Comparison of ENCODE assay signal across 9 mouse cellular contexts in the genomic region with DNA sequence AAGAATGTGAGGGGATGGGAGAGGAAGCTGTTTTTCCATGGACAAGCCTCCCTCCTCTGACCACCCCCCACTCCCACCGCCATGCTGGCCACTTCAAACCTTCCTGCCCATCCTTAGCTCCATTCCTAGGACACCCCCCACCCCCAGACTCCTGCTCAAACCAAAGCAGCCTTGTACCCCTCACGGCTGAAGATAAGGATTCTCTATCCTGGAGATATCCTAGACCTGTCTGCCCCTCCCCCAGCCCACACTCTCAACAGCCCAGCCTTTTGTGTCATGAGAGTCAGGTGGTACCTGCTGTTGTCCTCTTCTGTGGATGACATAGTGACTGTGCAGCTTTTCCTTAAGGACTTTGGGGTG. TPM values are rescaled to one million over a fixed set of nuclear protein-coding genes. Genes with fewer than 3 reads are reported as not detected.
DNase-seq lines count a peak whose midpoint lies in the region; ATAC-seq lines count a peak whose summit lies in the region.
"Had no signal": no experiment of that assay in that cellular context is flagged by ENCODE, and none has a peak within 500 bp of the region (broad histone marks: within the 10 kb centered on the region; RNA-seq: fewer than 3 reads in every experiment).

No protein-coding gene starts in this region.

- no peak overlapping the region; the same call in 1 of the 2 replicates for H3K27ac ChIP-seq in kidney, embryonic 16.5 days (ENCODE audit: low read length)
- H3K27ac ChIP-seq in forebrain, embryonic 16.5 days (ENCODE audit: low read length): peak overlapping the region; percentile 85
- H3K27ac ChIP-seq in midbrain, embryonic 15.5 days: peak overlapping the region; percentile 80
- H3K27ac ChIP-seq: liver, embryonic 14.5 days had no signal

- no peaks in the 10 kb centered on the region for H3K9me3 ChIP-seq in kidney, embryonic 16.5 days (ENCODE audit: low read length)
- H3K9me3 ChIP-seq in forebrain, embryonic 16.5 days (ENCODE audit: control insufficient read depth, low read length): no peaks in the 10 kb centered on the region
- H3K9me3 ChIP-seq in midbrain, embryonic 15.5 days: no peaks in the 10 kb centered on the region

- H3K27me3 ChIP-seq in kidney, embryonic 16.5 days (ENCODE audit: insufficient read depth, low read length): no peaks in the 10 kb centered on the region
- no peaks in the 10 kb centered on the region for H3K27me3 ChIP-seq in forebrain, embryonic 16.5 days (replicated peaks; ENCODE audit: control insufficient read depth, insufficient read depth, low read length)
- H3K27me3 ChIP-seq in midbrain, embryonic 15.5 days (replicated peaks): no peaks in the 10 kb centered on the region

- peaks cover 24% of the 10 kb centered on the region for H3K4me1 ChIP-seq in kidney, embryonic 16.5 days (ENCODE audit: insufficient read depth, low read length)
- peaks cover 26% of the 10 kb centered on the region for H3K4me1 ChIP-seq in forebrain, embryonic 16.5 days (replicated peaks; ENCODE audit: control insufficient read depth, insufficient read depth, low read length)
- peaks cover 34% of the 10 kb centered on the region for H3K4me1 ChIP-seq in midbrain, embryonic 15.5 days

- ATAC-seq in cerebellum, adult (ENCODE audit: insufficient number of reproducible peaks, low FRiP score, low TSS enrichment): no peak
- ATAC-seq in kidney, embryonic 16.5 days (ENCODE audit: low FRiP score, low TSS enrichment): no peak
- ATAC-seq in forebrain, embryonic 16.5 days: no peak
- no peak for ATAC-seq in midbrain, embryonic 15.5 days (replicated peaks)

- 0 out of 2 replicates have a peak overlapping the region, but pooled peaks have one; percentile 59 for H3K9ac ChIP-seq in kidney, embryonic 16.5 days (replicated peaks; ENCODE audit: low read length)
- H3K9ac ChIP-seq in forebrain, embryonic 16.5 days (replicated peaks; ENCODE audit: low read depth, low read length): peak overlapping the region; percentile 37; the same call in 1 of the 2 replicates
- H3K9ac ChIP-seq in midbrain, embryonic 15.5 days: no peak overlapping the region
- H3K9ac ChIP-seq: liver, embryonic 14.5 days had no signal

- H3K4me3 ChIP-seq in kidney, embryonic 16.5 days (ENCODE audit: low read length): no peak overlapping the region
- H3K4me3 ChIP-seq in forebrain, embryonic 16.5 days (replicated peaks; ENCODE audit: low read length): no peak overlapping the region
- H3K4me3 ChIP-seq in midbrain, embryonic 15.5 days: no peak overlapping the region

- DNase-seq in cerebellum, adult 18-20 months: peak; percentile 51 to 53
- no peak for DNase-seq in kidney, adult 8-10 months
- DNase-seq in embryo, embryonic 11 days: no peak
- DNase-seq in thymus, adult 18-20 months: no peak

- 34% methylated on average over 2 of the region's 2 CpGs for WGBS in kidney, embryonic 16.5 days
- 49% methylated on average over 2 of the region's 2 CpGs for WGBS in forebrain, embryonic 16.5 days
- 25% methylated on average over 2 of the region's 2 CpGs for WGBS in midbrain, embryonic 15.5 days

- no peak overlapping the region for H3K4me2 ChIP-seq in kidney, embryonic 16.5 days (replicated peaks; ENCODE audit: low read depth, low read length)
- H3K4me2 ChIP-seq in forebrain, embryonic 16.5 days (ENCODE audit: low read length): no peak overlapping the region
- peak overlapping the region; percentile 1; the same call in 1 of the 2 replicates for H3K4me2 ChIP-seq in midbrain, embryonic 15.5 days

- peaks cover 5% of the 10 kb centered on the region for H3K36me3 ChIP-seq in kidney, embryonic 16.5 days (ENCODE audit: insufficient read depth, low read length)
- no peaks in the 10 kb centered on the region for H3K36me3 ChIP-seq in forebrain, embryonic 16.5 days (ENCODE audit: control insufficient read depth, insufficient read depth)
- no peaks in the 10 kb centered on the region for H3K36me3 ChIP-seq in midbrain, embryonic 15.5 days (replicated peaks)

RNA-seq across cellular contexts. Expression of gene Trmt61a, which starts 10.1 kb away (rescaled TPM):
- 11.6 and 12.2 TPM in 2 replicates for polyA plus RNA-seq in kidney, embryonic 16.5 days (2015; fragmentation: Nextera tagmentation; extraction: Ambion mirVana)
- 9.8 and 12.6 TPM in 2 replicates for polyA plus RNA-seq in forebrain, embryonic 16.5 days (2015; fragmentation: Nextera tagmentation; extraction: Ambion mirVana)
- 10.4 and 11.9 TPM in 2 replicates for polyA plus RNA-seq in midbrain, embryonic 15.5 days (2015; fragmentation: Nextera tagmentation; extraction: Ambion mirVana)

RNA-seq across cellular contexts. Expression of gene Ckb, which starts 15.9 kb away (rescaled TPM):
- 134 and 188 TPM in 2 replicates for polyA plus RNA-seq in kidney, embryonic 16.5 days (2015; fragmentation: Nextera tagmentation; extraction: Ambion mirVana)
- polyA plus RNA-seq in forebrain, embryonic 16.5 days (2015; fragmentation: Nextera tagmentation; extraction: Ambion mirVana): 1,407 and 1,413 TPM in 2 replicates
- polyA plus RNA-seq in midbrain, embryonic 15.5 days (2015; fragmentation: Nextera tagmentation; extraction: Ambion mirVana): 1,376 and 1,480 TPM in 2 replicates

RNA-seq across cellular contexts. Expression of gene Bag5, which starts 25.0 kb away (rescaled TPM):
- polyA plus RNA-seq in kidney, embryonic 16.5 days (2015; fragmentation: Nextera tagmentation; extraction: Ambion mirVana): 52.0 and 59.5 TPM in 2 replicates
- 70.8 and 71.5 TPM in 2 replicates for polyA plus RNA-seq in forebrain, embryonic 16.5 days (2015; fragmentation: Nextera tagmentation; extraction: Ambion mirVana)
- polyA plus RNA-seq in midbrain, embryonic 15.5 days (2015; fragmentation: Nextera tagmentation; extraction: Ambion mirVana): 71.7 and 73.1 TPM in 2 replicates

RNA-seq across cellular contexts. Expression of gene Apopt1, which starts 25.0 kb away (rescaled TPM):
- polyA plus RNA-seq in kidney, embryonic 16.5 days (2015; fragmentation: Nextera tagmentation; extraction: Ambion mirVana): 54.8 TPM in 2 replicates
- polyA plus RNA-seq in forebrain, embryonic 16.5 days (2015; fragmentation: Nextera tagmentation; extraction: Ambion mirVana): 47.2 and 48.3 TPM in 2 replicates
- 51.9 and 55.3 TPM in 2 replicates for polyA plus RNA-seq in midbrain, embryonic 15.5 days (2015; fragmentation: Nextera tagmentation; extraction: Ambion mirVana)

Comparison
In these comparisons a context has a peak if more than half of its experiments do, and no peak if none do; other contexts are left out.
1. DNase-seq: peak in cerebellum, adult 18-20 months (2 of 2); none in kidney, adult 8-10 months (0 of 2), embryo, embryonic 11 days (single experiment) and thymus, adult 18-20 months (0 of 2).